16 mouse cellular contexts compared by ENCODE assay signal in the genomic region with DNA sequence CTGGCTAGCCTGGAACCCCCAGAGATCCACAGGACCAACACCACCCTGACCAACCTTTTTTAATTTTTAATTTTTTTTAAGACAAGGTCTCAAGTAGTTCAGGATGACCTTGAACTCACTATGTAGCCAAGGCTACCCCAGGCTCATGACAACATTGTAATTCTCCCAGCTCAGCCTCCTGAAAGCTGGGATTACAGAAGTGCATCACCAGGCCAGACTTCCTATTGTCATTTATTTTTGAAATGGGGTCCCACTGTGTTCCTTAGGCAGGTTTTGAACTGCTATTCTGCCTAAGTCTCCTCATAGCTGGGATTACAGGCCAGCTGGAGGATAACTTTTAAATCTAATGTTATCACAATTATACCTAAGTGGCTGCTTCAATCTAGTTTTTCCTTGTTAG. TPM values are rescaled to one million over a fixed set of nuclear protein-coding genes. Genes with fewer than 3 reads are reported as not detected.
A peak's percentile ranks its signal among the peaks of the same experiment; 100 is the strongest.
DNase-seq lines count a peak whose midpoint lies in the region; ATAC-seq and TF ChIP-seq lines count a peak whose summit lies in the region.
"Had no signal": no experiment of that assay in that cellular context is flagged by ENCODE, and none has a peak within 500 bp of the region (broad histone marks: within the 10 kb centered on the region; RNA-seq: fewer than 3 reads in every experiment).

No protein-coding gene starts in this region.

- no peak for TF ChIP-seq CTCF in liver, postnatal 0 days (IDR thresholded peaks at IDR 0.05; ENCODE audit: low read depth)

- no peak overlapping the region for H3K9ac ChIP-seq in forebrain, embryonic 13.5 days
- H3K9ac ChIP-seq in forebrain, embryonic 16.5 days (replicated peaks; ENCODE audit: low read depth, low read length) = no peak overlapping the region; the same call in 1 of the 2 replicates
- H3K9ac ChIP-seq in liver, embryonic 12.5 days = peak overlapping the region; percentile 59
- H3K9ac ChIP-seq in liver, postnatal 0 days (replicated peaks) = no peak overlapping the region
- H3K9ac ChIP-seq in forebrain, embryonic 15.5 days (replicated peaks) = no peak overlapping the region
- peak overlapping the region; percentile 32; the same call in 1 of the 2 replicates for H3K9ac ChIP-seq in midbrain, embryonic 16.5 days (ENCODE audit: low read depth, low read length)

- peaks cover 10% of the 10 kb centered on the region; the same call in 1 of the 2 replicates for H3K27me3 ChIP-seq in forebrain, embryonic 13.5 days
- H3K27me3 ChIP-seq in forebrain, embryonic 16.5 days (replicated peaks; ENCODE audit: control insufficient read depth, insufficient read depth, low read length) = no peaks in the 10 kb centered on the region
- H3K27me3 ChIP-seq in liver, embryonic 12.5 days (replicated peaks) = no peaks in the 10 kb centered on the region
- peaks cover 12% of the 10 kb centered on the region; the same call in 1 of the 2 replicates for H3K27me3 ChIP-seq in liver, postnatal 0 days (ENCODE audit: insufficient read depth, low read length)
- H3K27me3 ChIP-seq in forebrain, embryonic 15.5 days = 0 out of 2 replicates have a peak, but pooled peaks cover 5% of the 10 kb centered on the region
- no peaks in the 10 kb centered on the region for H3K27me3 ChIP-seq in midbrain, embryonic 16.5 days (ENCODE audit: control insufficient read depth, insufficient read depth, low read depth, low read length)

- no peak for ATAC-seq in forebrain, embryonic 13.5 days
- ATAC-seq in forebrain, embryonic 16.5 days = no peak
- no peak for ATAC-seq in liver, embryonic 12.5 days
- no peak for ATAC-seq in liver, postnatal 0 days
- no peak for ATAC-seq in forebrain, embryonic 15.5 days (replicated peaks)
- no peak for ATAC-seq in midbrain, embryonic 16.5 days
- ATAC-seq: intestine, embryonic 16.5 days had no signal

- TF ChIP-seq EP300 in liver, postnatal 0 days (IDR thresholded peaks at IDR 0.05; ENCODE audit: low read depth) = no peak

- no peak for DNase-seq in liver, postnatal 0 days
- DNase-seq in embryo, embryonic 10.5 days (ENCODE audit: low spot score) = no peak
- no peak for DNase-seq in thymus, postnatal 36 days
- DNase-seq: cerebellum, adult 11 months; heart, adult 2 months; heart, postnatal 14 days; kidney, postnatal 36 days; right cerebral cortex, postnatal 4 days had no signal

- 0 out of 2 replicates have a peak overlapping the region, but pooled peaks have one; percentile 39 for H3K4me3 ChIP-seq in forebrain, embryonic 13.5 days
- no peak overlapping the region for H3K4me3 ChIP-seq in forebrain, embryonic 16.5 days (replicated peaks; ENCODE audit: low read length)
- no peak overlapping the region for H3K4me3 ChIP-seq in liver, embryonic 12.5 days
- H3K4me3 ChIP-seq in liver, postnatal 0 days (ENCODE audit: low read depth, low read length) = no peak overlapping the region
- H3K4me3 ChIP-seq in forebrain, embryonic 15.5 days = no peak overlapping the region
- peak overlapping the region; percentile 39 for H3K4me3 ChIP-seq in midbrain, embryonic 16.5 days (ENCODE audit: low read depth, low read length)

- peaks cover 14% of the 10 kb centered on the region for H3K4me1 ChIP-seq in forebrain, embryonic 13.5 days
- peaks cover 4% of the 10 kb centered on the region; the same call in 1 of the 2 replicates for H3K4me1 ChIP-seq in forebrain, embryonic 16.5 days (replicated peaks; ENCODE audit: control insufficient read depth, insufficient read depth, low read length)
- H3K4me1 ChIP-seq in liver, embryonic 12.5 days = peaks cover 89% of the 10 kb centered on the region
- peaks cover 31% of the 10 kb centered on the region for H3K4me1 ChIP-seq in liver, postnatal 0 days (ENCODE audit: insufficient read depth)
- peaks cover 17% of the 10 kb centered on the region for H3K4me1 ChIP-seq in forebrain, embryonic 15.5 days
- H3K4me1 ChIP-seq in midbrain, embryonic 16.5 days (ENCODE audit: control insufficient read depth, insufficient read depth, low read length) = peaks cover 14% of the 10 kb centered on the region

- H3K27ac ChIP-seq in forebrain, embryonic 13.5 days = no peak overlapping the region
- H3K27ac ChIP-seq in forebrain, embryonic 16.5 days (ENCODE audit: low read length) = no peak overlapping the region
- H3K27ac ChIP-seq in liver, embryonic 12.5 days = peak overlapping the region; percentile 97
- H3K27ac ChIP-seq in liver, postnatal 0 days (ENCODE audit: low read depth) = no peak overlapping the region
- no peak overlapping the region for H3K27ac ChIP-seq in forebrain, embryonic 15.5 days (replicated peaks)
- H3K27ac ChIP-seq in midbrain, embryonic 16.5 days (ENCODE audit: low read length) = no peak overlapping the region
- H3K27ac ChIP-seq: heart, adult 2 months had no signal

- H3K9me3 ChIP-seq in forebrain, embryonic 13.5 days (replicated peaks) = no peaks in the 10 kb centered on the region
- H3K9me3 ChIP-seq in forebrain, embryonic 16.5 days (ENCODE audit: control insufficient read depth, low read length) = no peaks in the 10 kb centered on the region
- H3K9me3 ChIP-seq in liver, embryonic 12.5 days (replicated peaks) = no peaks in the 10 kb centered on the region
- H3K9me3 ChIP-seq in liver, postnatal 0 days (ENCODE audit: low read length) = no peaks in the 10 kb centered on the region
- H3K9me3 ChIP-seq in forebrain, embryonic 15.5 days = no peaks in the 10 kb centered on the region
- no peaks in the 10 kb centered on the region for H3K9me3 ChIP-seq in midbrain, embryonic 16.5 days (replicated peaks; ENCODE audit: control insufficient read depth, low read length, poor library complexity, severe bottlenecking)

- no peaks in the 10 kb centered on the region for H3K36me3 ChIP-seq in forebrain, embryonic 13.5 days (ENCODE audit: poor library complexity, severe bottlenecking)
- no peaks in the 10 kb centered on the region for H3K36me3 ChIP-seq in forebrain, embryonic 16.5 days (ENCODE audit: control insufficient read depth, insufficient read depth)
- no peaks in the 10 kb centered on the region for H3K36me3 ChIP-seq in liver, embryonic 12.5 days
- no peaks in the 10 kb centered on the region for H3K36me3 ChIP-seq in liver, postnatal 0 days (replicated peaks; ENCODE audit: insufficient read depth, low read length)
- H3K36me3 ChIP-seq in forebrain, embryonic 15.5 days = no peaks in the 10 kb centered on the region
- no peaks in the 10 kb centered on the region for H3K36me3 ChIP-seq in midbrain, embryonic 16.5 days (ENCODE audit: control insufficient read depth, insufficient read depth, low read length)

- no peak overlapping the region for H3K4me2 ChIP-seq in forebrain, embryonic 13.5 days
- H3K4me2 ChIP-seq in forebrain, embryonic 16.5 days (ENCODE audit: low read length) = no peak overlapping the region
- peak overlapping the region; percentile 97 for H3K4me2 ChIP-seq in liver, embryonic 12.5 days
- H3K4me2 ChIP-seq in liver, postnatal 0 days (ENCODE audit: low read depth, low read length) = no peak overlapping the region
- 0 out of 2 replicates have a peak overlapping the region, but pooled peaks have one; percentile 46 for H3K4me2 ChIP-seq in forebrain, embryonic 15.5 days (replicated peaks)
- H3K4me2 ChIP-seq in midbrain, embryonic 16.5 days (ENCODE audit: low read length) = peak overlapping the region; percentile 44

RNA-seq across cellular contexts. Expression of gene Slc2a3, which starts 39.5 kb away (rescaled TPM):
- 9.3 and 12.5 TPM in 2 replicates for polyA plus RNA-seq in forebrain, embryonic 13.5 days (2015; fragmentation: Nextera tagmentation; extraction: Ambion mirVana)
- 25.9 and 33.7 TPM in 2 replicates for polyA plus RNA-seq in forebrain, embryonic 16.5 days (2015; fragmentation: Nextera tagmentation; extraction: Ambion mirVana)
- 35.5 and 38.7 TPM in 2 replicates for polyA plus RNA-seq in liver, embryonic 12.5 days (2016; fragmentation: Nextera tagmentation; extraction: Ambion mirVana)
- polyA plus RNA-seq in liver, postnatal 0 days (2015; fragmentation: Nextera tagmentation; extraction: Ambion mirVana) = 7.3 and 8.5 TPM in 2 replicates
- 19.9 and 20.5 TPM in 2 replicates for polyA plus RNA-seq in forebrain, embryonic 15.5 days (2015; fragmentation: Nextera tagmentation; extraction: Ambion mirVana)
- 44.3 and 52.5 TPM in 2 replicates for polyA plus RNA-seq in midbrain, embryonic 16.5 days (2015; fragmentation: Nextera tagmentation; extraction: Ambion mirVana)

RNA-seq across cellular contexts. Expression of gene Nanog, which starts 54.6 kb away (rescaled TPM):
- polyA plus RNA-seq in forebrain, embryonic 13.5 days (2015; fragmentation: Nextera tagmentation; extraction: Ambion mirVana) = 0.18 and 0.23 TPM in 2 replicates
- polyA plus RNA-seq in forebrain, embryonic 16.5 days (2015; fragmentation: Nextera tagmentation; extraction: Ambion mirVana) = 0.13 TPM in 1 of 2 replicates, not detected in the other
- polyA plus RNA-seq in liver, embryonic 12.5 days (2016; fragmentation: Nextera tagmentation; extraction: Ambion mirVana) = 0.12 TPM in 1 of 2 replicates, not detected in the other
- polyA plus RNA-seq in liver, postnatal 0 days (2015; fragmentation: Nextera tagmentation; extraction: Ambion mirVana) = not detected in 2 replicates
- polyA plus RNA-seq in forebrain, embryonic 15.5 days (2015; fragmentation: Nextera tagmentation; extraction: Ambion mirVana) = 0.09 and 0.29 TPM in 2 replicates
- polyA plus RNA-seq in midbrain, embryonic 16.5 days (2015; fragmentation: Nextera tagmentation; extraction: Ambion mirVana) = not detected in 2 replicates
- polyA plus RNA-seq: erythroblast, embryonic 14.5 days; heart, adult 2 months; liver, adult 2 months had no signal

RNA-seq across cellular contexts. Expression of gene Foxj2, which starts 57.8 kb away (rescaled TPM):
- polyA plus RNA-seq in forebrain, embryonic 13.5 days (2015; fragmentation: Nextera tagmentation; extraction: Ambion mirVana) = 4.4 and 4.5 TPM in 2 replicates
- 8.1 and 8.5 TPM in 2 replicates for polyA plus RNA-seq in forebrain, embryonic 16.5 days (2015; fragmentation: Nextera tagmentation; extraction: Ambion mirVana)
- 2.0 and 2.4 TPM in 2 replicates for polyA plus RNA-seq in liver, embryonic 12.5 days (2016; fragmentation: Nextera tagmentation; extraction: Ambion mirVana)
- polyA plus RNA-seq in liver, postnatal 0 days (2015; fragmentation: Nextera tagmentation; extraction: Ambion mirVana) = 1.0 and 1.2 TPM in 2 replicates
- 6.4 and 6.8 TPM in 2 replicates for polyA plus RNA-seq in forebrain, embryonic 15.5 days (2015; fragmentation: Nextera tagmentation; extraction: Ambion mirVana)
- polyA plus RNA-seq in midbrain, embryonic 16.5 days (2015; fragmentation: Nextera tagmentation; extraction: Ambion mirVana) = 8.4 and 9.4 TPM in 2 replicates

Comparison
In these comparisons a context has a peak if more than half of its experiments do, and no peak if none do; other contexts are left out.
1. H3K4me2 ChIP-seq: peak in liver, embryonic 12.5 days (single experiment), forebrain, embryonic 15.5 days (single experiment) and midbrain, embryonic 16.5 days (single experiment); none in forebrain, embryonic 13.5 days (single experiment), forebrain, embryonic 16.5 days (single experiment) and liver, postnatal 0 days (single experiment).
2. H3K4me3 ChIP-seq: peak in forebrain, embryonic 13.5 days (single experiment) and midbrain, embryonic 16.5 days (single experiment); none in forebrain, embryonic 16.5 days (single experiment), liver, embryonic 12.5 days (single experiment), liver, postnatal 0 days (single experiment) and forebrain, embryonic 15.5 days (single experiment).
3. H3K9ac ChIP-seq: peak in liver, embryonic 12.5 days (single experiment) and midbrain, embryonic 16.5 days (single experiment); none in forebrain, embryonic 13.5 days (single experiment), forebrain, embryonic 16.5 days (single experiment), liver, postnatal 0 days (single experiment) and forebrain, embryonic 15.5 days (single experiment).